Mouse (Mus musculus) common myeloid progenitor, adult 5-6 weeks (primary cell): ENCODE measurements around the gene Iqcf6. TPM values are rescaled to one million over a fixed set of nuclear protein-coding genes. Genes with fewer than 3 reads are reported as not detected.
"Not testable (repeated sequence)": the region's sequence is repeated elsewhere in the genome, so short reads cannot be mapped to it uniquely, and the experiment has no call there.

ENCODE experiments used
- ATAC-seq: replicated peaks from 2 replicates; pipeline ENCODE4 v1.8.0; 2016; ENCODE audit warnings: low read depth, mild to moderate bottlenecking, moderate TSS enrichment, inconsistent platforms; ENCODE audit not compliant: poor library complexity, severe bottlenecking
- total RNA-seq: library from RNA; stranded (forward); fragments of 200-1000, 187-1606 nt; gene quantifications from 2 replicates; pipeline ENCODE4 v1.2.3, GENCODE M21; 2017

The Iqcf6 gene
- total RNA-seq, result not detected in 2 replicates

- ATAC-seq, result no peak
Measured at GRCm38 (mm10) chr9:106626282-106626681, at the start of gene Iqcf6. TSS of gene Iqcf6 (plus strand) at chr9:106626582.

GRCm38 (mm10) chr9:106580016-106580415 lies 46.4 kb upstream of the Iqcf6 start:
- no peak for ATAC-seq

- ATAC-seq, result no peak
Measured at GRCm38 (mm10) chr9:106582552-106582951, 43.8 kb upstream of the Iqcf6 start.

GRCm38 (mm10) chr9:106592158-106592557 lies 34.2 kb upstream of the Iqcf6 start:
- no peak for ATAC-seq

- ATAC-seq, result not testable (repeated sequence)
Measured at GRCm38 (mm10) chr9:106595402-106595801, 31.0 kb upstream of the Iqcf6 start.

- ATAC-seq, result no peak
Measured at GRCm38 (mm10) chr9:106595836-106596235, 30.5 kb upstream of the Iqcf6 start.

- ATAC-seq, result no peak
Measured at GRCm38 (mm10) chr9:106598466-106598865, 27.9 kb upstream of the Iqcf6 start.

- ATAC-seq, result peak; percentile 50; the same call in 1 of the 2 replicates
Measured at GRCm38 (mm10) chr9:106600546-106600945, 25.8 kb upstream of the Iqcf6 start.

GRCm38 (mm10) chr9:106610727-106611126 lies 15.7 kb upstream of the Iqcf6 start:
- ATAC-seq, result no peak

- no peak for ATAC-seq
Measured at GRCm38 (mm10) chr9:106613951-106614350, 12.4 kb upstream of the Iqcf6 start.

GRCm38 (mm10) chr9:106614616-106615015 lies 11.8 kb upstream of the Iqcf6 start:
- no peak for ATAC-seq

GRCm38 (mm10) chr9:106616306-106616705 lies 10.1 kb upstream of the Iqcf6 start:
- no peak for ATAC-seq

- ATAC-seq, result no peak
Measured at GRCm38 (mm10) chr9:106617496-106617895, 8.9 kb upstream of the Iqcf6 start.

- ATAC-seq, result not testable (repeated sequence)
Measured at GRCm38 (mm10) chr9:106627796-106628195, 1.4 kb downstream of the Iqcf6 start.

- ATAC-seq, result no peak
Measured at GRCm38 (mm10) chr9:106632185-106632584, 5.8 kb downstream of the Iqcf6 start.

GRCm38 (mm10) chr9:106638154-106638553 lies 11.8 kb downstream of the Iqcf6 start:
- no peak for ATAC-seq

- no peak for ATAC-seq
Measured at GRCm38 (mm10) chr9:106641346-106641745, 15.0 kb downstream of the Iqcf6 start.

GRCm38 (mm10) chr9:106643128-106643527 lies 16.7 kb downstream of the Iqcf6 start:
- ATAC-seq, result peak; percentile 98

- ATAC-seq, result 0 out of 2 replicates have a peak, but pooled peaks have one; percentile 48
Measured at GRCm38 (mm10) chr9:106643787-106644186, 17.4 kb downstream of the Iqcf6 start.

GRCm38 (mm10) chr9:106645684-106646271 lies 19.4 kb downstream of the Iqcf6 start:
- ATAC-seq, result no peak

GRCm38 (mm10) chr9:106647226-106647625 lies 20.8 kb downstream of the Iqcf6 start:
- ATAC-seq, result no peak

GRCm38 (mm10) chr9:106652720-106653119 lies 26.3 kb downstream of the Iqcf6 start:
- no peak for ATAC-seq
